Mouse (Mus musculus) limb, embryonic 10.5 days (tissue): Measurements from ENCODE around the gene Rab11fip5. TPM values are rescaled to one million over a fixed set of nuclear protein-coding genes. Genes with fewer than 3 reads are reported as not detected.

Experiments
- DNase-seq: peaks from one replicate; pipeline ENCODE4 v3.0.0-alpha.2; 2017; ENCODE audit warnings: low spot score
- H3K27ac ChIP-seq: fragments of 300-500 bp; sonication (generic); 2 replicates; pipeline ENCODE4 v1.5.1; 2016; ENCODE audit warnings: mild to moderate bottlenecking
- H3K27me3 ChIP-seq: fragments of 300-500 bp; sonication (generic); 2 replicates; pipeline ENCODE4 v1.6.1; 2016; ENCODE audit warnings: low read depth, mild to moderate bottlenecking; ENCODE audit not compliant: poor library complexity, severe bottlenecking
- H3K36me3 ChIP-seq: fragments of 300-500 bp; sonication (generic); 2 replicates; pipeline ENCODE4 v1.6.1; 2016; ENCODE audit warnings: mild to moderate bottlenecking, moderate library complexity
- H3K4me1 ChIP-seq: fragments of 300-500 bp; sonication (generic); 2 replicates; pipeline ENCODE4 v1.6.1; 2016
- H3K4me3 ChIP-seq: fragments of 300-500 bp; sonication (generic); 2 replicates; pipeline ENCODE4 v1.5.1; 2016; ENCODE audit warnings: mild to moderate bottlenecking, moderate library complexity
- H3K9me3 ChIP-seq: fragments of 300-500 bp; sonication (generic); replicated peaks from 2 replicates; pipeline ENCODE4 v1.6.1; 2016; ENCODE audit warnings: mild to moderate bottlenecking
- WGBS: fragments of 180-500 bp; shearing (Covaris S2); methylation state at CpG from one replicate; pipeline ENCODE4 v1.1.7; 2016; 5-methylcytosine and 5-hydroxymethylcytosine counted together
- polyA plus RNA-seq: library from polyadenylated mRNA; unstranded; fragments of >200 nt; fragmentation: Nextera tagmentation; extraction: Ambion mirVana; gene quantifications from 2 replicates; pipeline ENCODE4 v1.2.1, GENCODE M21; 2016

Rab11fip5 gene
- polyA plus RNA-seq, 1 experiment from 2014 or later, result 4.3 TPM

DNA sequence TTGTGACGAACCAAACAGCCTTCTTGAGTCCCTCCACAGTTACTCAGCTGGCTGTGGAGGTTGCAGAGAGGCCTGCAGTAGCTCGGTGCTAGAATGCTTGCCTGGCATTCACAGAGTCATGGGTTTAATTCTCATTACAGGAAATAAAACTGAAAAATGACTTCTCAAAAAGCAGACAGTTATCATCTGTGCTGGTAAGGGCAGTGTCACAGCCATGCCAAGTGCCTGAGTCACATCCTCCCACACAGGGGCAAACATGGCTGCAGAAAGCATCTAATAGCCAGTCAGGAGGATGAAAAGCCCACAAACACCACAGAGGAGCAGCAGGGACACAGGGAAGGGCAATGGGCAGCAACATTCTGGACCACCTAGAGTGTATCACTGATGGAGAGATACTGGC, 8.4 kb upstream of the Rab11fip5 start:
- 78% methylated on average over 2 of the region's 2 CpGs for WGBS
- H3K36me3 ChIP-seq, result no peaks in the 10 kb centered on the region
- H3K27ac ChIP-seq, result no peak overlapping the region
- H3K9me3 ChIP-seq, result no peaks in the 10 kb centered on the region
- H3K4me3 ChIP-seq, result no peak overlapping the region
- H3K4me1 ChIP-seq, result peaks cover 21% of the 10 kb centered on the region
- H3K27me3 ChIP-seq, result peaks cover 36% of the 10 kb centered on the region
- no peak for DNase-seq

DNA sequence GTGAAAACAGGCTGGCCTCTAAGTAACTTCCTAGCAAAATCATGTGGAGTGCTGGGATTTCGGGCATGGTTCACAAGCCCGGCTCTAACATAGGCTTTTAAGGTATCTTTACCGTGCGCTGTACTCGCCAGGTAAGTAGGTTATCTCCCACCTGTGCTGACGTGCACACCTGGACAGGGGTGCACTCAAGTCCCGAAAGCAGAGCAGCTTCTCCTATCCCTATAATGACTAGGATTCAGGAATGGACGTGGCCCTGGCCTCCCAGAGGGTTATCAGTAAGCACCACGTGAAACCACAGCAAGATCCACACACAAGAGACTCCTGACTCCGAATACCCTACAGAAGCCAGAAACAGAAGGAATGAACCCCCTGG, 7.2 kb upstream of the Rab11fip5 start:
- 79% methylated on average over 10 of the region's 10 CpGs for WGBS
- Histone ChIP-seq H3K4me3 (no peak overlapping the region), H3K4me1 (peaks cover 21% of the 10 kb centered on the region), H3K27me3 (peaks cover 26% of the 10 kb centered on the region), H3K36me3 (no peaks in the 10 kb centered on the region), H3K9me3 (no peaks in the 10 kb centered on the region), H3K27ac (no peak overlapping the region)
- DNase-seq, result no peak

DNA sequence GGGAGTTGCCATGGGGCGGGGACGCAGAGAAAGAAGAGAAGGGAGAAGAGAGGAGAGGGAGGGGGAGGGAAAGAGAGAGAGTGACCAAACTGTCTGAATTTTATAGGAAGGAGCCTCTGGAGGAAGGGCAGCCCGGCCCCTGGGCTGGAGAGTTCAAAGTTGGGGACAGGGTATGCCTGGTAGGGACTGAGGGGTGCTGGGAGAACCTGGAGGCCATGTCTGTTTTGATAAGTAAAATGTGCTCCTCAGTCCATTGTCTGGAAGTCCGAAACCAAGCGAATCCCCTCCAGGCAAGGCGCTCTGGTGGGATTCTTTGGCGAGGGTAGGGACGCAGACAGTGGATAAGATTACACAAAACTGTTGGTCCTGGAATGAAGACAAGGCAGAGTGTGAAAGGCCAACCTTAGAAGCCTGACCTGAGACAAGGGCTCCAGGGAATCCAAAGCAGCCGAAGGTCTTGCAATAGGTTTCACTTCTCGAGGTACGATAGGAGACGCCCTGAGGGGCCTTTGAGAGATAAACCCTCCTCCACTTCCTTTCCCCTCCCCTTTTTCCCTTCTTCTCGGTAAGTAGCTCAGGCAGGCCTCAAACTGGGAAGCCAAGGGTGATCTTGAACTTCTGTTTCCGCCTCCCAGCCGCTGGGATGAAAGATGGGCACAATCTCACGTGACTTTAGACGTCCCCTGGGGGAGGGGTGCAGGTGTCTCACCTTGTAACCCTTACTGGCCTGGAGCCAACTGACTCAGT, 6.6 kb upstream of the Rab11fip5 start:
- Histone ChIP-seq H3K36me3 (no peaks in the 10 kb centered on the region), H3K4me3 (peak overlapping the region; percentile 32), H3K9me3 (no peaks in the 10 kb centered on the region), H3K27me3 (peaks cover 26% of the 10 kb centered on the region), H3K27ac (peak overlapping the region; percentile 36; the same call in 1 of the 2 replicates), H3K4me1 (peaks cover 21% of the 10 kb centered on the region)
- DNase-seq, result no peak
- 21% methylated on average over 17 of the region's 17 CpGs for WGBS

DNA sequence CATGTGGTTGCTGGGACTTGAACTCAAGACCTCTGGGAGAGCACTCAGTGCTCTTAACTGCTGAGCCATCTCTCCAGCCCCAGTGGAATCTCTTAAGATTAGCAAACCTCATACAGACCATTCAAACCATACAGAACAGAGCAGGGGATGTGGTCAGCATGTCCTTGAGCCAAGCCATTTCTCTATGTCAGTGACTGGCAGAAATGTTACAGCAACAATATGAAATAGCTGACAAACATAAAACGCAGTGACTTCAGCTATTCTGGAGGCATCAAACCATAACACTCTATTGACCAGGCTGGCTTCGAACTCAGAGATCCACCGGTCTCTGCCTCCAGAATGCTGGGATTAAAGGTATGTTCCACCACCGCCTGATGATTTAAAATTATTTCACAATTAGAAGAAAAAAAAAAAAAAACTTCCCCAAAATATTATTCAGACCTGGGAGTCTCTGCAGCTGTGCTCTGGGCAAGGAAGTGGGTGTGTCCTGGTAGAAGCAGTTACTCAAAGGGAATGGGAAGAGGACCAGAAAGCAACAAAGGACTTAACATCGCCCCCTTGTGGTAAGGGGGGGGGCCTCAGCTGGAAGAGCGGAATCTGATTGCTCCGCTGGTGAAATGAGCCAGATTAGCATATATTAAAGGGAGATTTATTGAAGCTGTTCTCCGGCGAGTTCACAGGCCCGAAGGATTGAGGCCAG, 5.9 kb upstream of the Rab11fip5 start:
- peak overlapping the region; percentile 32 for H3K4me3 ChIP-seq
- peaks cover 27% of the 10 kb centered on the region for H3K27me3 ChIP-seq
- WGBS, result 31% methylated on average over 10 of the region's 10 CpGs
- H3K9me3 ChIP-seq, result no peaks in the 10 kb centered on the region
- peaks cover 21% of the 10 kb centered on the region for H3K4me1 ChIP-seq
- DNase-seq, result peak; percentile 87
- H3K36me3 ChIP-seq, result no peaks in the 10 kb centered on the region
- peak overlapping the region; percentile 36; the same call in 1 of the 2 replicates for H3K27ac ChIP-seq

DNA sequence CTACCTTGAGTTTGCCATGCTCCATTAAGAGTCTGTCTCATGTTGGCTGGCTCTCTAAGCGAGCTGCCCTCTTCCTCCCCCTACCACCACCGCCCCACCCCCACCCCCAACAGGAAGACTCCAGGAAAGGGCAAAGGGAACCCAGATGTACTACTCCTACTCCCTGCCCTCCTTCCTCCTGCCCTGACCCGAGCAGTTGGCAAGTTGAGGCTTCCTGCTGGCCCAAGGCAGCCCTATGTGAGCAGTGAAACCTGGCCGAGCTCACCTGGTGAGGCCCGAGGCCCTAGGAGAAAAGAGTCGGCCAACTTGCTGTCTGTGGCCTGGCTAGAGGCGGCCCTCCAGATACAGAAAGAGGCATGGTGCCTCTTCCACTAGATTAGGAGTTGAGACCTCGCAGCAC, 4.2 kb upstream of the Rab11fip5 start:
- DNase-seq, result no peak
- H3K27ac ChIP-seq, result no peak overlapping the region
- no peaks in the 10 kb centered on the region for H3K36me3 ChIP-seq
- peaks cover 35% of the 10 kb centered on the region for H3K27me3 ChIP-seq
- no peaks in the 10 kb centered on the region for H3K9me3 ChIP-seq
- peaks cover 33% of the 10 kb centered on the region for H3K4me1 ChIP-seq
- H3K4me3 ChIP-seq, result no peak overlapping the region
- 60% methylated on average over 8 of the region's 8 CpGs for WGBS

DNA sequence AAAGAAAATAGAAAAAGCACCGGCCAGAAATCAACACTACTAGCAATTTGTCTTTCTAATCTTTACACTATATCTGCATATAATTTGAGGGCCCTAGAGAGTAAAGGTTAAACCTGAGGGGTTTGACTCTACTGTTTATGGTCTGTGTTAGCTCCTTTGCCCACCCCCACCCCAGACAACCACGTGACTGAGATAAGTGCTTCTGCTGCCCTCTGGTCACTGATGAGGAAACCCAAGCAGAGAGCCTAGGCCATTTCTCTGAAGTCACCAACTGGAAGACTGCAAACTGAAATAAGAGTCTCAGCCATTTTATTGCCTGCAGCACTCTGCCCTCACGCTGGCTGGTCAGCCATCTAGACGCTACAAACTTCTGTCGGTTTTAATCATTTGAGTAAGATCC, 3.4 kb upstream of the Rab11fip5 start:
- Histone ChIP-seq H3K27ac (no peak overlapping the region), H3K4me1 (peaks cover 36% of the 10 kb centered on the region), H3K27me3 (peaks cover 43% of the 10 kb centered on the region), H3K4me3 (no peak overlapping the region), H3K9me3 (no peaks in the 10 kb centered on the region), H3K36me3 (no peaks in the 10 kb centered on the region)
- 48% methylated on average over 5 of the region's 5 CpGs for WGBS
- no peak for DNase-seq

DNA sequence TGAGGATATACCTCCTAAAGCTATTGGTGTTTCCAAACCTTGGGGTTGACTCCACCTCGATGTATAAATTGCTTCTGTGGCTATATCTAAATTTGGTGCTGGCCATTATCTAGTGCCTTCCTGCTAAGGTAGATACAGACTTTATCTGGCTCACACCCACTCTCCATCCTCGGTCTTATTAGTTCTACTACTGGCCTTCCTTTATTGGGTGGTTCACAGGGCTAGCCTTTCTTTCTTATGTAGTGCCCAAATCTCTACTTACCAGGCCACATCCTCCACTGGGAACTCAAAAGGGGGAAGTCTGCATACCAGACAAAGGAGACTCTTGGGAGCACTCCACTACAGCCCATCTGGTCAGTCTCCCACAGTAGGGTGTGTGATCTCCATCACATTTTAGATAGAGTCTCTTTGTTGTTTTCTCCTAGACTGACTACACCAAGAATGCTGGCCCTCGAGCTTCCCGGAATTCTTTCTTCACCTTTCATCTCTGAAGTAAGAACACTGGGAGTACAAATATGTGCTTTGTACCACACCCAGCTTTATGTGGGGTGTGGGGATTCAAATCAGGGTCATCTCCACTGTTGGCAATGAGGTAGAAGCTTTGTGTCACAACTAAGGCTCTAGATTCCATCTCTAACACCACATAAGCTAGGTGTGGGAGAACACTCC, 2.8 kb upstream of the Rab11fip5 start:
- Histone ChIP-seq H3K9me3 (no peaks in the 10 kb centered on the region), H3K36me3 (no peaks in the 10 kb centered on the region), H3K27ac (no peak overlapping the region), H3K27me3 (peaks cover 48% of the 10 kb centered on the region), H3K4me3 (no peak overlapping the region), H3K4me1 (peaks cover 36% of the 10 kb centered on the region)
- 74% methylated on average over 4 of the region's 4 CpGs for WGBS
- DNase-seq, result no peak

DNA sequence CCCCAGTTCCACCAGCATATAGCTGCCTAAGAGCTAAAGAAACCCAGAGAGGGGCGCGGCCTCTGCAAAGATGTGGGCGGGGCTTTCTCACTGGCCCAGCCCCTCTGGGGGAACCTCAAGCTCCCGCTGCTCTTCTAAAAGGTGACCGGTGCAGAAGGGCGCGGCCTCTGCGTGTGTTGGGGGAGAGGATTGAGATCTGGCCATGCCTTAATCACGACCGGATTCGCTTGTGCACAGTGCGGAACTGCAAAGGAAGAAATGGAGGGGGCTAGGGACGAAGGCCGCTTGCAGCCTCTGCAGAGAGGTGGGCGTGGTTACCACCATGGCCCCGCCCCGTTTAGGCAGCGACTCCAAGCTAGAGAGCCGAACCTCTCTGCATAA, 290 bp upstream of the Rab11fip5 start:
- peak; percentile 95 for DNase-seq
- peak overlapping the region; percentile 80 for H3K27ac ChIP-seq
- H3K36me3 ChIP-seq, result no peaks in the 10 kb centered on the region
- no peaks in the 10 kb centered on the region for H3K9me3 ChIP-seq
- peak overlapping the region; percentile 82 for H3K4me3 ChIP-seq
- 0% methylated on average over 19 of the region's 19 CpGs for WGBS
- H3K4me1 ChIP-seq, result peaks cover 26% of the 10 kb centered on the region
- H3K27me3 ChIP-seq, result peaks cover 49% of the 10 kb centered on the region

DNA sequence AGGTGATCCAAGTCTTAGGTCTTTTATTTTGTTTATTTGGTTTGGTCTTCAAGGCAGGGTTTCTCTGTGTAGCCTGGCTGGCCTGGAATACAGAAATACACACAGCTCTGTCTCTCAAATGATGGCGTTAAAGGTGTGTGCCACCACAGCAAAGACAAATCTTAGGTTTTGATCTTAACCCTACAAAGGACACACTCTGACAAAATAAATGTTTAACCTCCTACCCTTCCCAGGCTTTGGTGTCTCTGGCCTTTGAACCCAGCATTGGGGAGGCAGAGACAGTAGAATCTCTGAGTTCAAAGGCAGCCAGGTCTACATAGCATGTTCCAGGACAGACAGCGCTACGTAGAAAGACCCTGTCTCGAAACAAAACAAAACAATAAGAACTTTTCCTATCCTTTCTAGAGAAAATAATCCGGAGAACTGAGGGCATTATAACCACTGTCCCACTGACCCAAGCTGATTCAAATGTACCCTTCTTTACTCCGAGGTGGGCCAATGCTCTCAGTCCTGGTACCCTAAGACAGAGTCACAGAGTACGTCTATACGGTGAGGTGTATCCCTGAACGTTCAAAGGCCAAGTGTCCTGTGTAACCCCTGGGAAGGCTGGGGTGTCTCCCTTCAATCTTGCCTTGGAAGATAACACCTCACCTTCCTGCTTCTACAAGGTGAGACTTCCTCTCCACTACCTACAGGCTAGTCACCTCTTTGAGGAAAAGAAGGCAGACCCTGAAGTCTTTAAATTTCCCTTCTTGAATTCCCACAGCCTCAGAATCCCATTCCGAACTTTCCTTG, 1.2 kb downstream of the Rab11fip5 start:
- Histone ChIP-seq H3K4me3 (peak overlapping the region; percentile 82), H3K27me3 (peaks cover 49% of the 10 kb centered on the region), H3K27ac (peak overlapping the region; percentile 80; the same call in 1 of the 2 replicates), H3K36me3 (no peaks in the 10 kb centered on the region), H3K9me3 (no peaks in the 10 kb centered on the region), H3K4me1 (peaks cover 32% of the 10 kb centered on the region)
- WGBS, result 87% methylated on average over 10 of the region's 10 CpGs
- DNase-seq, result no peak

DNA sequence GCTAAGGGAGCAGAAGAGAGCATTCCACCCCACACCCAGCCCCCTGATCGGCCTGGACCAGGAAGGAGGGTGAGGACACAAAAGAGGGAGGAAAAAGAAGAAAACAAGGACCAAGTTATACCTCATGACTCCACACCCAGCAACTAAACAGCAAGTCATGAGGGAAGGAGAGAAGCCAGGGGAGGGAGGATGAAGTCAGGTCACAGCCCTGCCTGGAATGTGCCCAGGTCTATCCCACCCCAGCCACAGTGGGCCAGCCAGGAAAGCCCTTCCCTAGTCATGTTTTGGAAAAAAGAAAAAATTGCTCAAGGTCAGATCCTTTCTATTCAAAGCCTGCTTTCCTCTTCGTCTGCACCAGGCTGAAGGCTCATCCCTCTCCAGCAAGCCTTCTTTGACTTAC, 1.9 kb downstream of the Rab11fip5 start:
- Histone ChIP-seq H3K4me3 (no peak overlapping the region), H3K27me3 (peaks cover 49% of the 10 kb centered on the region), H3K9me3 (no peaks in the 10 kb centered on the region), H3K27ac (no peak overlapping the region), H3K4me1 (peaks cover 27% of the 10 kb centered on the region), H3K36me3 (no peaks in the 10 kb centered on the region)
- no peak for DNase-seq
- WGBS, result 76% methylated on average over 2 of the region's 2 CpGs

DNA sequence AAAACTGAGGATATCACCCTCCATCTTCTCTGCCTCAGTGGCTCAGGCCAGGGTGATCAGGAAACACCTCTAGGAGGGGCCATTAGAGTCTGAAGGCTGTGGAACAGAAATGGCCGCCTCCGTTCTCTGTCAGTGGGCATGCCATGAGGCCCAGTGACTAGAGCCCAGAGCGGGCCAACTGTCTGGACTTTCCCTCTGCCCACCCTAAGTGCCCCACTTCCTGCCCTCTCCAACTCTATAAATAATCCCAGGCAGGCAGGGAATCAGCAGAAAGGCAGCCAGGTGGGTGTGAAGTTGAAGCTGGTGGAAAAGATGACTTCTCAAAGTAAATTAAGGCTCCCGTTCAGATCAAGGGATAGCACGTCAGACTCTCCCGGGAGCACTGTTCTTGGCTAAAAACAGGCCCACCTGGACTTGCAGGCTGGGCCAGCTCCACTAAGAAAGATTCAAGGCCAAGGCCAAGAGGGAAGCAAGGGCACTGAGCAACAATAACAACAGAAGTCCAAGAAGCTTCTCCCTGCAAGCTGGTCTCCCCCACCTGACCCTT, 2.5 kb downstream of the Rab11fip5 start:
- H3K9me3 ChIP-seq, result no peaks in the 10 kb centered on the region
- H3K27me3 ChIP-seq, result peaks cover 49% of the 10 kb centered on the region
- H3K27ac ChIP-seq, result no peak overlapping the region
- WGBS, result 82% methylated on average over 6 of the region's 6 CpGs
- no peak for DNase-seq
- H3K36me3 ChIP-seq, result no peaks in the 10 kb centered on the region
- no peak overlapping the region for H3K4me3 ChIP-seq
- H3K4me1 ChIP-seq, result peaks cover 28% of the 10 kb centered on the region

DNA sequence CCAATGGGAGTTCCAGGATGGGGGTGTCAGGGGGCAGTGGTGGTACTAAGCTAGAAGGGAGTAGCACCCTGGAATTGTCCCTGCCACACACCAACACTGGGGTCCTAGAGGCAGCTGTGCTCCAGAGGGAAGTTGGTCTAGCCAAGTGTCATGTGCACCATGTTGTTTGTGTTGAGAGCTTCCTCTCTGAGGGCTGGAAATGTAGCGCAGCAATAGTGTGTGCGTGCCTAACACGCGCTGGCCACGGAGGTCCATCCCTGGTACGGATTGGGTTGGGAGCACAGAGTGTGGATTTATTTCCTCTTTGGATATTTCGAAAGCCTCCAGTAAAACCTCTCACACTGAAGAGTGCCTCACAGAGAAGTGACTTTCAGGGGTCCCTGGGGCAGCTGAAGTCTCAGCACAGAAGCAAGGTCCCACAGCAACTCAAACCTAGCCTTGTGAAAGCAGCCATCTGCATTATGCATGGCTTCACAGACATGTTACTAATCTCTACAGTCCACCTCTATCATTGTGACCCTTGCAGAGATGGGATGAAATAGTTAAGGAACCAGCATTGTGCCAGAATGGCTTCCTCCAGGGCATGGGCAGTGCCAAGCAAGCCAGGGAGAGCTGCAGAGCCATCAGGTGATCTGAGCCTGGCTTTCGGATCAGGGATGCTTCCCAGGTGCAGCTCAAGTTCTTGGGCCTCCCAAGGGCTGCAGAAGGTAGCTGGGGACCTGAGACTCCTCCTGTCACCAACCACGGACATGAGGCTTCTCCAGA, 3.6 kb downstream of the Rab11fip5 start:
- H3K36me3 ChIP-seq, result no peaks in the 10 kb centered on the region
- no peaks in the 10 kb centered on the region for H3K9me3 ChIP-seq
- DNase-seq, result no peak
- no peak overlapping the region for H3K4me3 ChIP-seq
- H3K4me1 ChIP-seq, result peaks cover 37% of the 10 kb centered on the region
- no peak overlapping the region for H3K27ac ChIP-seq
- WGBS, result 91% methylated on average over 9 of the region's 9 CpGs
- H3K27me3 ChIP-seq, result peaks cover 40% of the 10 kb centered on the region
